Mouse (Mus musculus): ENCODE measurements at regions not wholly inside any gene's neighbourhood (a gene's known extent, or its start where the extent isn't known, plus 50 kb on each side); places are given as distances from the start of the nearest gene placed in this dataset.

- Histone ChIP-seq H3K27ac (ENCODE audit: low read depth, low read length) (no peak overlapping the region), H3K4me1 (replicated peaks; ENCODE audit: control insufficient read depth, insufficient read depth, low read length) (no peaks in the 10 kb centered on the region), H3K4me2 (replicated peaks; ENCODE audit: low read depth) (no peak overlapping the region), H3K9ac (ENCODE audit: low read depth, low read length) (no peak overlapping the region), H3K36me3 (ENCODE audit: control insufficient read depth, insufficient read depth) (no peaks in the 10 kb centered on the region), H3K27me3 (replicated peaks; ENCODE audit: control insufficient read depth, insufficient read depth, low read length) (no peaks in the 10 kb centered on the region), H3K9me3 (ENCODE audit: control insufficient read depth) (no peaks in the 10 kb centered on the region), H3K4me3 (ENCODE audit: low read depth, low read length) (no peak overlapping the region)
- no peak for ATAC-seq
- TF ChIP-seq CTCF (IDR thresholded peaks at IDR 0.05; ENCODE audit: low read depth), result no peak
- 73% methylated on average over 4 of the region's 4 CpGs for WGBS
Observed at GRCm38 (mm10) chr19:59630706-59631105, 172.5 kb downstream of the Emx2 start.

GRCm38 (mm10) chr19:59631541-59631940 lies 173.4 kb downstream of the Emx2 start:
- Histone ChIP-seq H3K9me3 (ENCODE audit: control insufficient read depth) (no peaks in the 10 kb centered on the region), H3K36me3 (ENCODE audit: control insufficient read depth, insufficient read depth) (no peaks in the 10 kb centered on the region), H3K27me3 (replicated peaks; ENCODE audit: control insufficient read depth, insufficient read depth, low read length) (no peaks in the 10 kb centered on the region), H3K4me2 (replicated peaks; ENCODE audit: low read depth) (no peak overlapping the region), H3K9ac (ENCODE audit: low read depth, low read length) (no peak overlapping the region), H3K4me1 (replicated peaks; ENCODE audit: control insufficient read depth, insufficient read depth, low read length) (no peaks in the 10 kb centered on the region), H3K27ac (ENCODE audit: low read depth, low read length) (no peak overlapping the region), H3K4me3 (ENCODE audit: low read depth, low read length) (no peak overlapping the region)
- ATAC-seq, result no peak
- 94% methylated on average over 1 of the region's 1 CpGs for WGBS
- TF ChIP-seq CTCF (IDR thresholded peaks at IDR 0.05; ENCODE audit: low read depth), result no peak

GRCm38 (mm10) chr19:59636271-59636670 lies 178.1 kb downstream of the Emx2 start:
- H3K27me3 ChIP-seq (replicated peaks; ENCODE audit: control insufficient read depth, insufficient read depth, low read length), result no peaks in the 10 kb centered on the region
- H3K4me1 ChIP-seq (replicated peaks; ENCODE audit: control insufficient read depth, insufficient read depth, low read length), result no peaks in the 10 kb centered on the region
- H3K36me3 ChIP-seq (ENCODE audit: control insufficient read depth, insufficient read depth), result no peaks in the 10 kb centered on the region
- no peak overlapping the region for H3K4me2 ChIP-seq (replicated peaks; ENCODE audit: low read depth)
- H3K27ac ChIP-seq (ENCODE audit: low read depth, low read length), result no peak overlapping the region
- no peak overlapping the region for H3K4me3 ChIP-seq (ENCODE audit: low read depth, low read length)
- no peak for TF ChIP-seq CTCF (IDR thresholded peaks at IDR 0.05; ENCODE audit: low read depth)
- WGBS, result 46% methylated on average over 8 of the region's 8 CpGs
- H3K9me3 ChIP-seq (ENCODE audit: control insufficient read depth), result no peaks in the 10 kb centered on the region
- no peak overlapping the region for H3K9ac ChIP-seq (ENCODE audit: low read depth, low read length)
- no peak for ATAC-seq

GRCm38 (mm10) chr19:59642606-59643005 lies 184.4 kb downstream of the Emx2 start:
- no peak for TF ChIP-seq CTCF (IDR thresholded peaks at IDR 0.05; ENCODE audit: low read depth)
- WGBS, result 82% methylated on average over 3 of the region's 3 CpGs
- H3K27ac ChIP-seq (ENCODE audit: low read depth, low read length), result no peak overlapping the region
- H3K4me1 ChIP-seq (replicated peaks; ENCODE audit: control insufficient read depth, insufficient read depth, low read length), result no peaks in the 10 kb centered on the region
- H3K4me3 ChIP-seq (ENCODE audit: low read depth, low read length), result no peak overlapping the region
- no peaks in the 10 kb centered on the region for H3K36me3 ChIP-seq (ENCODE audit: control insufficient read depth, insufficient read depth)
- no peak overlapping the region for H3K4me2 ChIP-seq (replicated peaks; ENCODE audit: low read depth)
- ATAC-seq, result no peak
- no peak overlapping the region for H3K9ac ChIP-seq (ENCODE audit: low read depth, low read length)
- no peaks in the 10 kb centered on the region for H3K27me3 ChIP-seq (replicated peaks; ENCODE audit: control insufficient read depth, insufficient read depth, low read length)
- H3K9me3 ChIP-seq (ENCODE audit: control insufficient read depth), result no peaks in the 10 kb centered on the region

DNA sequence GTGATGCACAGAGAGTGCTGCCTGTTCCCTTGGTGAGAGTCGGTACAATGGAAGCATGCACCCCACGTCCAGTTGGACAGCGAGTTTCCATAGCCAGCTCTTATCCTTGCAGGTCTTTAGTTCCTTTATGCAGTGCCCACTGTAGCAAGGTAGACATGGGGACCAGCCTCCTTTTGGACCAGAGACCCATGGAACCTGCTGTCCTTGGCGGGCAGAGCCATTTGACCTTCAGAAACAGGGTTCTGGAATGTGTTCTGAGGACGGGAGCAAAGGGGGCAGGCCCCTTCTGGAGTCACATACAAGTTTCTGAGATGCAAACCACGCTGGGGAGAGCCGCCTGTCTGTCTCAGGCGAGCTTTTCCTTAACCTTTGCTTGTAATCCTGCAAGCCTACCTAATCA lies 188.1 kb downstream of the Emx2 start:
- WGBS, result 73% methylated on average over 8 of the region's 8 CpGs
- ATAC-seq, result no peak
- Histone ChIP-seq H3K27me3 (replicated peaks; ENCODE audit: control insufficient read depth, insufficient read depth, low read length) (no peaks in the 10 kb centered on the region), H3K4me2 (replicated peaks; ENCODE audit: low read depth) (no peak overlapping the region), H3K27ac (ENCODE audit: low read depth, low read length) (no peak overlapping the region), H3K4me1 (replicated peaks; ENCODE audit: control insufficient read depth, insufficient read depth, low read length) (no peaks in the 10 kb centered on the region), H3K36me3 (ENCODE audit: control insufficient read depth, insufficient read depth) (no peaks in the 10 kb centered on the region), H3K4me3 (ENCODE audit: low read depth, low read length) (no peak overlapping the region), H3K9me3 (ENCODE audit: control insufficient read depth) (no peaks in the 10 kb centered on the region), H3K9ac (ENCODE audit: low read depth, low read length) (no peak overlapping the region)
- TF ChIP-seq CTCF (IDR thresholded peaks at IDR 0.05; ENCODE audit: low read depth), result no peak

DNA sequence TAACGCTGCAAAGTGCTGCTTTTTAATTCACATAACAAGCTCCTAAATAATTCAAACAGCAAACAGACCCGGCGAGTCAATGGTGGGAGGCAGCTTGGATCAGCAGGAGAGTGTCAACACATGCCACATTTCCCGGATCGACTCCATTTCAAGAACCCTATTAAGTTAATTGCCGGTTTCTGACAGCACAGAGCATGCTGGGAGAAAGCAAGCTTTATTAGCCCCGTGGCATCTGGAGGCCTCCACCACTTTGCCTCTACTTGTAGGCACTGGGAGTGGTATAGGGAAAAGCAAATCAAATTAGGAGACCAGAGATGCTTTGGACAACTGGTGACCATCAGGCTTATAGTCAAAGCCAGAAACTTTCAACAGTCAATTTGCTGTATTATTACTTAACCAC lies 188.5 kb downstream of the Emx2 start:
- no peaks in the 10 kb centered on the region for H3K4me1 ChIP-seq (replicated peaks; ENCODE audit: control insufficient read depth, insufficient read depth, low read length)
- H3K4me3 ChIP-seq (ENCODE audit: low read depth, low read length), result no peak overlapping the region
- H3K36me3 ChIP-seq (ENCODE audit: control insufficient read depth, insufficient read depth), result no peaks in the 10 kb centered on the region
- no peak overlapping the region for H3K9ac ChIP-seq (ENCODE audit: low read depth, low read length)
- no peaks in the 10 kb centered on the region for H3K27me3 ChIP-seq (replicated peaks; ENCODE audit: control insufficient read depth, insufficient read depth, low read length)
- no peak overlapping the region for H3K27ac ChIP-seq (ENCODE audit: low read depth, low read length)
- 64% methylated on average over 7 of the region's 7 CpGs for WGBS
- no peak overlapping the region for H3K4me2 ChIP-seq (replicated peaks; ENCODE audit: low read depth)
- no peak for TF ChIP-seq CTCF (IDR thresholded peaks at IDR 0.05; ENCODE audit: low read depth)
- ATAC-seq, result no peak
- H3K9me3 ChIP-seq (ENCODE audit: control insufficient read depth), result no peaks in the 10 kb centered on the region

GRCm38 (mm10) chr19:59649421-59649820 lies 191.2 kb downstream of the Emx2 start:
- Histone ChIP-seq H3K27me3 (replicated peaks; ENCODE audit: control insufficient read depth, insufficient read depth, low read length) (no peaks in the 10 kb centered on the region), H3K9ac (ENCODE audit: low read depth, low read length) (no peak overlapping the region), H3K9me3 (ENCODE audit: control insufficient read depth) (no peaks in the 10 kb centered on the region), H3K4me3 (ENCODE audit: low read depth, low read length) (no peak overlapping the region), H3K36me3 (ENCODE audit: control insufficient read depth, insufficient read depth) (no peaks in the 10 kb centered on the region), H3K27ac (ENCODE audit: low read depth, low read length) (no peak overlapping the region), H3K4me1 (replicated peaks; ENCODE audit: control insufficient read depth, insufficient read depth, low read length) (no peaks in the 10 kb centered on the region), H3K4me2 (replicated peaks; ENCODE audit: low read depth) (no peak overlapping the region)
- WGBS, result 90% methylated on average over 5 of the region's 5 CpGs
- no peak for ATAC-seq
- TF ChIP-seq CTCF (IDR thresholded peaks at IDR 0.05; ENCODE audit: low read depth), result no peak
